Mouse (Mus musculus) small intestine, adult 2 months (tissue): Measurements from ENCODE around the gene Tmem127. TPM values are rescaled to one million over a fixed set of nuclear protein-coding genes. Genes with fewer than 3 reads are reported as not detected.

Experiments
- H3K27ac ChIP-seq: fragments of 200-500 bp; 2 replicates; pipeline ENCODE4 v1.5.1; 2012; ENCODE audit warnings: low read depth, low read length, control low read depth, inconsistent platforms; ENCODE audit not compliant: insufficient read depth
- H3K27me3 ChIP-seq: fragments of 200-500 bp; 2 replicates; pipeline ENCODE4 v1.6.1; 2012; ENCODE audit warnings: mild to moderate bottlenecking, moderate library complexity, low read length, inconsistent platforms; ENCODE audit not compliant: control insufficient read depth, insufficient read depth
- H3K36me3 ChIP-seq: fragments of 200-500 bp; 2 replicates; pipeline ENCODE4 v1.6.1; 2012; ENCODE audit warnings: mild to moderate bottlenecking, low read length, control low read depth, inconsistent platforms; ENCODE audit not compliant: control insufficient read depth, insufficient read depth
- H3K4me1 ChIP-seq: fragments of 200-500 bp; 2 replicates; pipeline ENCODE4 v1.6.1; 2012; ENCODE audit warnings: low read length, inconsistent platforms, mixed read lengths; ENCODE audit not compliant: control insufficient read depth, insufficient read depth, insufficient read length
- H3K4me3 ChIP-seq: fragments of 200-500 bp; 2 replicates; pipeline ENCODE4 v1.5.1; 2012; ENCODE audit warnings: low read depth, mild to moderate bottlenecking, control low read depth, inconsistent platforms, low read length, moderate library complexity
- CTCF ChIP-seq: fragments of 200-500 bp; IDR thresholded peaks from 2 replicates; pipeline ENCODE4 v1.5.1; 2012; ENCODE audit warnings: low read depth, mild to moderate bottlenecking, control low read depth, inconsistent platforms, low read length, moderate library complexity, mixed read lengths; ENCODE audit not compliant: insufficient replicate concordance, insufficient read length; ENCODE audit errors: extremely low read depth
- POLR2A ChIP-seq: fragments of 200-500 bp; IDR thresholded peaks from 2 replicates; pipeline ENCODE4 v1.6.1; 2012; ENCODE audit warnings: low read depth, mild to moderate bottlenecking, control low read depth, inconsistent platforms, low read length, moderate library complexity
- WGBS: fragments of 180-500 bp; shearing (Covaris S2); methylation state at CpG from one replicate; pipeline ENCODE4 v1.1.7; 2018; 5-methylcytosine and 5-hydroxymethylcytosine counted together
- polyA plus RNA-seq: library from polyadenylated mRNA; depleted of rRNA; stranded (reverse); fragments of >200 nt; gene quantifications from 2 replicates; pipeline ENCODE4 v1.2.3, GENCODE M21; 2012

Tmem127 gene
- polyA plus RNA-seq, 1 experiment = 183 TPM

DNA sequence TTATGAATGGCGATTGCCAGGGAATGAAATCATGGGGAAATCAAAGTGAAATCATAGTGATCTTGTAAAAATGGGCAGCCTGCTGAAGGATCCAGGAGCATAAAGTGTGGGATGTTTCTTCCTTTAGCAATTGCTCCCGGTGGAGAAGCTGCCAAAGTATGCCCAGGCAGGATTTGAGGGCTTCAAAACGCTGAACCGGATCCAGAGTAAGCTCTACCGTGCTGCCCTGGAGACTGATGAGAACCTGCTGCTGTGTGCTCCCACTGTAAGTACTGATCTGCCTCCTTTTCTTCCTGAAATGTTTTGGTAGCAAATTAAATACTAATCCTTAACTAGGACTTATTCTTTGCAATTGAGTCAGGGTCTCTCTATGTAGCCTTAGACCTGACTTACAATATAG, 30.0 kb upstream of the Tmem127 start:
- TF ChIP-seq POLR2A = no peak
- TF ChIP-seq CTCF = no peak
- WGBS = 90% methylated on average over 5 of the region's 5 CpGs
- no peaks in the 10 kb centered on the region for H3K4me1 ChIP-seq
- H3K27ac ChIP-seq = no peak overlapping the region
- H3K4me3 ChIP-seq = no peak overlapping the region
- no peaks in the 10 kb centered on the region for H3K27me3 ChIP-seq
- peaks cover 80% of the 10 kb centered on the region for H3K36me3 ChIP-seq

- TF ChIP-seq POLR2A (no peak), CTCF (no peak)
- H3K4me3 ChIP-seq = no peak overlapping the region
- 98% methylated on average over 3 of the region's 3 CpGs for WGBS
- peaks cover 81% of the 10 kb centered on the region for H3K36me3 ChIP-seq
- no peak overlapping the region for H3K27ac ChIP-seq
- H3K4me1 ChIP-seq = no peaks in the 10 kb centered on the region
- no peaks in the 10 kb centered on the region for H3K27me3 ChIP-seq
Measured at GRCm38 (mm10) chr2:127225261-127225660, 22.4 kb upstream of the Tmem127 start.

DNA sequence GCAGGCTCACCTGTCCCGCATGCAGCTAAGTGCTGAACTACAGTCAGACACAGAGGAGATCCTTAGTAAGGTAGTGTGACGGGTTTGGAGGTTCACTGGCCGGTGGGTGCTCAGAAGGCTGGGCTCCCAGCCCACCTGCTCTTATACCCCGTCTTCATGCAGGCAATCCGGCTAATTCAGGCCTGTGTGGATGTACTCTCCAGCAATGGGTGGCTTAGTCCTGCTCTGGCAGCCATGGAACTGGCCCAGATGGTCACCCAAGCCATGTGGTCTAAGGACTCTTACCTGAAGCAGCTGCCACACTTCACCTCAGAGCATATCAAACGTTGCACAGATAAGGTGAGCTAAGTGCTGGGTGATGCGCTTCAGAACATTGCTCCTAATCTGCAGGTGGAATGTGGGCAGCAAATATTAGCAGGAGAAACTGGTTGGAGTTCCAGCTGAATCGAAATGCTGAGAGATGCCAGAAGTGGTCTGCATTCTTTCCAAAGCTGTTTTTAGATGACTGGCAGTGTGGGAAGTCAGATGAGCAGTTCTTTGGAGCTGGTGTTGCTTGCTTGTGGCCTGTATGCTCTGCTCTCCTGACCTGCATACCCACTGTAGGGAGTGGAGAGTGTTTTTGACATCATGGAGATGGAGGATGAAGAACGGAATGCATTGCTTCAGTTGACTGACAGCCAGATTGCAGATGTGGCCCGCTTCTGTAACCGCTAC, 9.7 kb upstream of the Tmem127 start:
- peaks cover 70% of the 10 kb centered on the region for H3K36me3 ChIP-seq
- H3K4me3 ChIP-seq = no peak overlapping the region
- H3K27me3 ChIP-seq = no peaks in the 10 kb centered on the region
- 89% methylated on average over 11 of the region's 11 CpGs for WGBS
- H3K4me1 ChIP-seq = no peaks in the 10 kb centered on the region
- H3K27ac ChIP-seq = no peak overlapping the region
- TF ChIP-seq CTCF (no peak), POLR2A (no peak)

DNA sequence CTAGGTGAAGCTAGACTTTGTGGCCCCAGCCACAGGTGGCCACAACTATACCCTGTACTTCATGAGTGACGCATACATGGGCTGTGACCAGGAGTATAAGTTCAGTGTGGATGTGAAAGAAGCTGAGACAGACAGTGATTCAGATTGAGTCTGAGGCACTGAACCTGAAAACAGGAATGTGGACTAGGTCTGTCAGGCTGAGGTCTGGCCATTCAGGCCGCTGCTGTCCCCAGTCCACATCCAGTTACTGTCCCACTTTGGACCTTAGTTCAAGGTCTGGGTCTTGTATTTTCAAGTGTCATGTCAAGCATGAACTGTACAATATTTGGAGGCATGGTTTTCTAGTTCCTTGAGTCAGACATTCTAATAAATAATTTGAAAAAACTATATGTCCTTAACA, 7.6 kb upstream of the Tmem127 start:
- Histone ChIP-seq H3K27ac (no peak overlapping the region), H3K4me3 (no peak overlapping the region), H3K4me1 (no peaks in the 10 kb centered on the region), H3K27me3 (no peaks in the 10 kb centered on the region), H3K36me3 (peaks cover 64% of the 10 kb centered on the region)
- no peak for TF ChIP-seq CTCF
- TF ChIP-seq POLR2A = no peak
- WGBS = 91% methylated on average over 2 of the region's 2 CpGs

GRCm38 (mm10) chr2:127248334-127249004, 761 bp downstream of the Tmem127 start:
- peaks cover 20% of the 10 kb centered on the region for H3K36me3 ChIP-seq
- H3K4me3 ChIP-seq = peak overlapping the region; percentile 79
- no peaks in the 10 kb centered on the region for H3K27me3 ChIP-seq
- peaks cover 11% of the 10 kb centered on the region for H3K4me1 ChIP-seq
- H3K27ac ChIP-seq = no peak overlapping the region
- TF ChIP-seq POLR2A (no peak), CTCF (no peak)
- WGBS = under 1% methylated on average over 39 of the region's 39 CpGs

- Histone ChIP-seq H3K4me1 (peaks cover 11% of the 10 kb centered on the region), H3K36me3 (peaks cover 8% of the 10 kb centered on the region), H3K27me3 (no peaks in the 10 kb centered on the region), H3K4me3 (no peak overlapping the region), H3K27ac (no peak overlapping the region)
- TF ChIP-seq POLR2A = no peak
- TF ChIP-seq CTCF = no peak
- 87% methylated on average over 9 of the region's 9 CpGs for WGBS
Measured at GRCm38 (mm10) chr2:127250291-127251008, 2.7 kb downstream of the Tmem127 start.

DNA sequence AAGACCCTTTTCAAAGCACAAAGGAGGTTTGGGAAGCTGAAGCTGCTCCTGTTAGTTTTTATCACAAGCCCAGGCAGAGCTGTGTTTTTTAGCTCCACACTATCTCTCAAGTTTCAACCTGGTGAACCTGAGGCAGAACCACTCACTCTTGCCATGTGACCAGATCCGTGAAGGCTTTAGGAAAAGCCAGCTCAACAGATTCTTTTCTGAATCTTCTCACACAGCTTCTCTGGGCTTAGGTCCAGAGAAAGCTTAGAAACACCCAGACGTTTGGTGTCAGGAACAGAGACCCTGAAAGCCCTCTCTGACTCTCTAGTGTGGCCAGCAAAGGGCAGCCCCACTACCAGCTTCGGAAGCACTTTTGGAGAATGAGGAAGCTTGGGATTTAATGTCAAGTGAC, 3.7 kb downstream of the Tmem127 start:
- Histone ChIP-seq H3K4me1 (peaks cover 7% of the 10 kb centered on the region), H3K27me3 (no peaks in the 10 kb centered on the region), H3K36me3 (peaks cover 11% of the 10 kb centered on the region), H3K4me3 (no peak overlapping the region), H3K27ac (no peak overlapping the region)
- WGBS = 66% methylated on average over 3 of the region's 3 CpGs
- TF ChIP-seq POLR2A = no peak
